20 mouse cellular contexts compared by ENCODE assay signal in genomic region chr17:70248250-70248649, GRCm38 (mm10).
DNase-seq lines count a peak whose midpoint lies in the region; ATAC-seq and TF ChIP-seq lines count a peak whose summit lies in the region.
"Had no signal": no experiment of that assay in that cellular context is flagged by ENCODE, and none has a peak within 500 bp of the region (broad histone marks: within the 10 kb centered on the region; RNA-seq: fewer than 3 reads in every experiment).

No protein-coding gene starts in this region.

- H3K9ac ChIP-seq in embryonic facial prominence, embryonic 11.5 days (replicated peaks; ENCODE audit: low read length): no peak overlapping the region
- H3K9ac ChIP-seq: forebrain, embryonic 13.5 days; forebrain, postnatal 0 days; heart, embryonic 15.5 days had no signal

- no peaks in the 10 kb centered on the region for H3K36me3 ChIP-seq in embryonic facial prominence, embryonic 11.5 days (replicated peaks; ENCODE audit: control insufficient read depth, insufficient read depth, low read depth, low read length)
- no peaks in the 10 kb centered on the region for H3K36me3 ChIP-seq in embryonic facial prominence, embryonic 10.5 days (replicated peaks)
- no peaks in the 10 kb centered on the region for H3K36me3 ChIP-seq in kidney, adult 2 months (ENCODE audit: control insufficient read depth, insufficient read depth, low read length)
- H3K36me3 ChIP-seq: heart, embryonic 15.5 days had no signal

- TF ChIP-seq CTCF in kidney, adult 2 months (conservative IDR thresholded peaks at IDR 0.05; ENCODE audit: insufficient read depth, insufficient read length, low read depth, low read length): no peak

- no peak for TF ChIP-seq POLR2A in kidney, adult 2 months (IDR thresholded peaks at IDR 0.05; ENCODE audit: low read depth, low read length)

- H3K4me2 ChIP-seq in embryonic facial prominence, embryonic 11.5 days (ENCODE audit: low read depth, low read length): no peak overlapping the region
- H3K4me2 ChIP-seq: forebrain, embryonic 13.5 days; heart, embryonic 11.5 days; heart, embryonic 15.5 days had no signal

- no peak overlapping the region for H3K4me3 ChIP-seq in embryonic facial prominence, embryonic 11.5 days (ENCODE audit: low read depth, low read length)
- H3K4me3 ChIP-seq in embryonic facial prominence, embryonic 10.5 days: no peak overlapping the region
- H3K4me3 ChIP-seq in kidney, adult 2 months (ENCODE audit: insufficient read depth, low read depth, low read length): no peak overlapping the region
- H3K4me3 ChIP-seq: forebrain, embryonic 13.5 days; heart, adult 2 months; heart, embryonic 15.5 days had no signal

- no peaks in the 10 kb centered on the region for H3K9me3 ChIP-seq in embryonic facial prominence, embryonic 11.5 days (replicated peaks; ENCODE audit: control insufficient read depth, low read length)
- no peaks in the 10 kb centered on the region for H3K9me3 ChIP-seq in embryonic facial prominence, embryonic 10.5 days
- H3K9me3 ChIP-seq: forebrain, embryonic 13.5 days; heart, embryonic 15.5 days had no signal

- H3K27me3 ChIP-seq in embryonic facial prominence, embryonic 11.5 days (ENCODE audit: control insufficient read depth, insufficient read depth, low read length): no peaks in the 10 kb centered on the region
- H3K27me3 ChIP-seq in embryonic facial prominence, embryonic 10.5 days (replicated peaks; ENCODE audit: low read depth, poor library complexity, severe bottlenecking): no peaks in the 10 kb centered on the region
- no peaks in the 10 kb centered on the region for H3K27me3 ChIP-seq in kidney, adult 2 months (replicated peaks; ENCODE audit: control insufficient read depth, insufficient read depth, low read length)
- H3K27me3 ChIP-seq: forebrain, embryonic 13.5 days; heart, embryonic 15.5 days had no signal

- H3K27ac ChIP-seq in embryonic facial prominence, embryonic 11.5 days (replicated peaks; ENCODE audit: low read depth, low read length): no peak overlapping the region
- no peak overlapping the region for H3K27ac ChIP-seq in embryonic facial prominence, embryonic 10.5 days (replicated peaks)
- no peak overlapping the region for H3K27ac ChIP-seq in kidney, adult 2 months (ENCODE audit: insufficient read depth, low read depth, low read length)
- H3K27ac ChIP-seq: forebrain, embryonic 13.5 days; heart, adult 2 months; heart, embryonic 15.5 days had no signal

- peak; percentile 30 for DNase-seq in embryonic facial prominence, embryonic 11.5 days (ENCODE audit: low spot score)
- DNase-seq in embryonic facial prominence, embryonic 10.5 days (ENCODE audit: low spot score): no peak
- peak; percentile 14 for DNase-seq in kidney, adult 2 months
- no peak for DNase-seq in kidney, adult 8-10 months
- peak; percentile 15 for DNase-seq in embryo, embryonic 10.5 days (ENCODE audit: low spot score)
- DNase-seq in hindlimb bud, embryonic 11.5 days (ENCODE audit: extremely low spot score, low read depth, low spot score): peak; percentile 22
- DNase-seq: adrenal gland, postnatal 14 days; cerebellum, adult 11-12 months; cerebellum, adult 9-10 months; cerebellum, postnatal 25 days; forebrain, postnatal 0 days; gastrocnemius, postnatal 14 days; heart, adult 2 months; heart, postnatal 14 days had no signal

- no peak for ATAC-seq in embryonic facial prominence, embryonic 11.5 days (replicated peaks; ENCODE audit: insufficient number of reproducible peaks, low FRiP score, low TSS enrichment, low read depth)
- no peak for ATAC-seq in CD4-positive, CD25-positive, alpha-beta regulatory T cell, adult 4 months
- ATAC-seq: forebrain, embryonic 13.5 days; forebrain, postnatal 0 days; inflammation-experienced regulatory T-cells, adult 6 months; intestine, postnatal 0 days had no signal

- no peaks in the 10 kb centered on the region for H3K4me1 ChIP-seq in embryonic facial prominence, embryonic 11.5 days (ENCODE audit: control insufficient read depth, insufficient read depth, low read length)
- H3K4me1 ChIP-seq in embryonic facial prominence, embryonic 10.5 days: peaks cover 3% of the 10 kb centered on the region; the same call in 1 of the 2 replicates
- no peaks in the 10 kb centered on the region for H3K4me1 ChIP-seq in kidney, adult 2 months (ENCODE audit: control insufficient read depth, insufficient read depth, low read length)
- H3K4me1 ChIP-seq: forebrain, embryonic 13.5 days; heart, embryonic 15.5 days had no signal

- 31% methylated on average over 6 of the region's 6 CpGs for WGBS in embryonic facial prominence, embryonic 11.5 days
- WGBS in embryonic facial prominence, embryonic 10.5 days: 45% methylated on average over 6 of the region's 6 CpGs
- WGBS in kidney, adult 2 months: 27% methylated on average over 6 of the region's 6 CpGs

Comparison
In these comparisons a context has a peak if more than half of its experiments do, and no peak if none do; other contexts are left out.
1. DNase-seq: peak in embryonic facial prominence, embryonic 11.5 days (single experiment), kidney, adult 2 months (single experiment), embryo, embryonic 10.5 days (single experiment) and hindlimb bud, embryonic 11.5 days (single experiment); none in embryonic facial prominence, embryonic 10.5 days (single experiment) and kidney, adult 8-10 months (0 of 2).